Mouse (Mus musculus) common myeloid progenitor, adult 5-6 weeks (primary cell): ENCODE measurements around the gene Doc2b. TPM values are rescaled to one million over a fixed set of nuclear protein-coding genes. Genes with fewer than 3 reads are reported as not detected.
"Not testable (repeated sequence)": the region's sequence is repeated elsewhere in the genome, so short reads cannot be mapped to it uniquely, and the experiment has no call there.

Experiments used
- ATAC-seq: replicated peaks from 2 replicates; pipeline ENCODE4 v1.8.0; 2016; ENCODE audit warnings: low read depth, mild to moderate bottlenecking, moderate TSS enrichment, inconsistent platforms; ENCODE audit not compliant: poor library complexity, severe bottlenecking
- total RNA-seq: library from RNA; stranded (forward); fragments of 200-1000, 187-1606 nt; gene quantifications from 2 replicates; pipeline ENCODE4 v1.2.3, GENCODE M21; 2017

The Doc2b gene
- total RNA-seq, 1 experiment from 2014 or later = not detected

DNA sequence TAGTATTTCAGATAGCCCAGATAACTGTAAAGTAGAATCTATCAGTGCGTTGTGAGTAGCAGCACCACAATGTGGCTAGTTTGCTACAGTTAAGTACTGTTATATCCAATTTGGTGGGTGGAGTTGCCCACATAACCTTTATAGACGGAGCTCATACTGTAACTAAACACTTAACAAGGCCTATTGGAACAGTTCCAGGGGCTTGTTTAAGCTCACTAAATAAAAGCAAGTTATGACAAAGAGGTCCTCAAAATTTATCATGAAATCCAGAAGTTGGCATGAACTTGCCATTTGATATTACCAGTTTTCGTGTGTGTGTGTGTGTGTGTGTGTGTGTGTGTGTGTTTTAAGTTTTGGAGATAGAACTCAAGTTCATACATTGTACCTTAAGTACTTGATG, 55.6 kb downstream of the Doc2b start:
- ATAC-seq = no peak

- ATAC-seq = no peak
Measured at GRCm38 (mm10) chr11:75738477-75738821, 57.4 kb downstream of the Doc2b start.

GRCm38 (mm10) chr11:75737806-75738476, 57.9 kb downstream of the Doc2b start:
- no peak for ATAC-seq

DNA sequence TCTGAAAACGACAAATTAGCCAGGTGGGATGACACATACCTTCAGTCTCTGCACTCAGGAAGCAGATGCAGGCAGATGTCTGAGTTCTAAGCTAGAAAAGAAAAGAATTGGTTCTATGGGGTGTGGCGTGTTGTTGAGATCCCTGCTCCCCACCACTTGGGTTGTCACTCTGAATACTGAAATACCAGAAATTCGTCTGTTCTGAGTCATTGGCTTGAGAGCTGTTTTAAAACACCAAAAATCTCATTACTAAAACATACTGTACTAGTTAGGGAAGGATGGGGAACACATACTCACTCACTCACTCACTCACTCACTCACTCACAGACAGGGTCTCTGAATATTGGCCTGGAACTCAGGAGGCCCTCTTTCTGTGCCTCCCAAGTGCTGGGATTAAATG, 58.9 kb downstream of the Doc2b start:
- no peak for ATAC-seq

- no peak for ATAC-seq
Measured at GRCm38 (mm10) chr11:75735462-75736252, 60.2 kb downstream of the Doc2b start.

DNA sequence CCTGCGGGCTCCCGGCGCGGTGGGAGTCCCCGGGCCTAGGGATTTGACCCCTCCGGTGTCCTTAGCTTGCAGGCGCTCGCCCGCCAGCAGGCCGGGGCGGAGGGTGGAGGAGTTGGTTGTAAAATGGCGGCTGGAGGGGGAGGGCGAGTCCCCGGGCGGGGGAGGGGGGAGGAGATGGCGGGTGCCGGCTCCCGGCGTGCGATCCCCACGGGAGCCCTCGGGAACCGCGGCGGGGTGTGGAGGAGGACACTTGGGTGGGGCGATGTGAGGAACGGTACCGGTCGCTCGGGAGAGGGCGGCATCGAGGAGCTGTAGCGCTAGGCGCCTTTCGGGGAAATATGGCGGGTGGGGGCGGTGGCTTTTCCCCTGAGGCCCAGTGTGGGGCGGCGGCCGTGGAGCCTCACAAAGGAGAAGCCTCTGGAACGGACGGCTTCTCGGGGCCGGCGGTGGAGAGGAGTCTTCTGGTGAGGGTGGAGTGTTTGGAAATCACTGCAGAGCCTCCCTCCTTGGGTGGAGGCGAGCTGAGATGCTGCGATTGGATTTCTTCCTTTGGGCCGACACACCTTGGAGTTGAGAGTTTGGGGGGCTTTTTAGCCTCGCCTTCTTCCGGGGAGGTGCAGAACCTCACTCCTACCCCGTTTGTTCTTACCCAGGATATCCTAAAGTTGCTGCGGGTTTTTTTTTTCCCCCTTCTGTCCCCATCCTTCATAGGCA, 62.5 kb downstream of the Doc2b start:
- ATAC-seq = peak; percentile 24

GRCm38 (mm10) chr11:75732434-75733226, 63.2 kb downstream of the Doc2b start, which contains the start of gene Ywhae:
Gene Ywhae (plus strand): TSS chr11:75732869.
- peak; percentile 81 for ATAC-seq

- ATAC-seq = not testable (repeated sequence)
Measured at GRCm38 (mm10) chr11:75727659-75728058, 68.2 kb downstream of the Doc2b start.

GRCm38 (mm10) chr11:75727168-75727567, 68.7 kb downstream of the Doc2b start:
- no peak for ATAC-seq

DNA sequence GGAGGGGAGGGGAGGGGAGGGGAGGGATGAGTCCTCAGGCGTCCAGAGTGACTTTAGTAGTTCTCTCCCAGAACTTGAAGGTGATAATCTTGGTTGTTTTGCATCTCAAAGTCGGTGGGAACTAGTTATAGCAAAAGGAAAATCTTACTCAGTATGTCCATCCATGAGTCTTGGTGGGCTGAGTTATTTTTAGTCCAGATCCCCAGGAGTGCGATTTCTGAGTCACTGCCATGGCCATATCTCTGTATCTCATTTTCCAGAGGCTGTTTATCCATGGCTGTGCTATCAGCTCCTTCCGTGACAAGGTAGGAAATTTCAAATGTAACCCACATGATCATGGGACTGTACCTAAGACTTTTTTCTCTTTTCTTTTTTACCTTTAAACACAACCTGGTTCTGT, 73.5 kb downstream of the Doc2b start:
- no peak for ATAC-seq

Other genes with a start within 250 kb of the Doc2b start
- gene Pitpna, start 208.0 kb downstream of the Doc2b start, total RNA-seq = 74.6 and 76.9 TPM in 2 replicates
- gene Inpp5k, start 165.1 kb downstream of the Doc2b start, total RNA-seq = 24.0 and 36.3 TPM in 2 replicates
- 19.5 and 22.3 TPM in 2 replicates for gene Myo1c, start 145.5 kb downstream of the Doc2b start, total RNA-seq
- 38.9 and 51.4 TPM in 2 replicates for gene Crk, start 116.8 kb downstream of the Doc2b start, total RNA-seq
- gene Ywhae, start 63.2 kb downstream of the Doc2b start, total RNA-seq = 384 and 653 TPM in 2 replicates
- gene Rph3al, start 142.4 kb upstream of the Doc2b start, total RNA-seq = 1.5 and 1.9 TPM in 2 replicates
- gene 1700016K19Rik, start 203.9 kb upstream of the Doc2b start, total RNA-seq = not detected in 2 replicates
- gene Rflnb, start 231.7 kb upstream of the Doc2b start, total RNA-seq = 2.0 and 2.6 TPM in 2 replicates